9 mouse cellular contexts compared by ENCODE assay signal in genomic region chr12:103242083-103242581, GRCm38 (mm10). TPM values are rescaled to one million over a fixed set of nuclear protein-coding genes. Genes with fewer than 3 reads are reported as not detected.
DNase-seq lines count a peak whose midpoint lies in the region; ATAC-seq and TF ChIP-seq lines count a peak whose summit lies in the region.
"Had no signal": no experiment of that assay in that cellular context is flagged by ENCODE, and none has a peak within 500 bp of the region (broad histone marks: within the 10 kb centered on the region; RNA-seq: fewer than 3 reads in every experiment).

Gene Prima1 (minus strand): TSS chr12:103242150.

- peak within 1 kb of the TSS; percentile 95 for H3K4me2 ChIP-seq in forebrain, postnatal 0 days (ENCODE audit: low read depth)
- peak within 1 kb of the TSS; percentile 72 for H3K4me2 ChIP-seq in liver, postnatal 0 days (ENCODE audit: low read depth, low read length)

- peaks cover 20% of the 10 kb centered on the region for H3K4me1 ChIP-seq in E14TG2a.4 (replicated peaks; ENCODE audit: low read depth, low read length)
- H3K4me1 ChIP-seq in forebrain, postnatal 0 days (ENCODE audit: insufficient read depth) = no peaks in the 10 kb centered on the region
- no peaks in the 10 kb centered on the region for H3K4me1 ChIP-seq in liver, postnatal 0 days (ENCODE audit: insufficient read depth)
- H3K4me1 ChIP-seq: megakaryocyte, embryonic 14.5 days had no signal

- DNase-seq in cerebellum, adult 18-20 months = peak; percentile 8 to 17
- DNase-seq in forebrain, postnatal 0 days = peak; percentile 67
- peak; percentile 35 for DNase-seq in heart, postnatal 25 days (ENCODE audit: low spot score)
- peak; percentile 15 to 38 for DNase-seq in layer of hippocampus, adult 2 months (ENCODE audit: low spot score in 2 of 2)
- peak; percentile 24 for DNase-seq in liver, postnatal 0 days
- peak; percentile 58 for DNase-seq in ovary, postnatal 14 days (ENCODE audit: low spot score)

- peak within 1 kb of the TSS; percentile 59 for H3K9ac ChIP-seq in forebrain, postnatal 0 days
- no peak within 1 kb of the TSS; the same call in 1 of the 2 replicates for H3K9ac ChIP-seq in liver, postnatal 0 days (replicated peaks)

- intact Hi-C loops in heart, postnatal 25 days (cut with DNase I) = loop anchor here (2.0 to 5.0 kb wide), 2 partner anchors 60 to 97 kb away; no protein-coding TSS in a partner anchor

- 0 out of 2 replicates have a peak within 1 kb of the TSS, but pooled peaks have one; percentile 40 for H3K27ac ChIP-seq in forebrain, postnatal 0 days (ENCODE audit: low read depth, low read length)
- H3K27ac ChIP-seq in layer of hippocampus, adult 2 months = peak within 1 kb of the TSS; percentile 72
- H3K27ac ChIP-seq in liver, postnatal 0 days (ENCODE audit: low read depth) = no peak within 1 kb of the TSS

- no peak for TF ChIP-seq CTCF in E14TG2a.4 (conservative IDR thresholded peaks at IDR 0.05; ENCODE audit: low read length)
- no peak; the same call in 1 of the 2 replicates for TF ChIP-seq CTCF in forebrain, postnatal 0 days (IDR thresholded peaks at IDR 0.05; ENCODE audit: low read depth)
- TF ChIP-seq CTCF in layer of hippocampus, adult 2 months (conservative IDR thresholded peaks at IDR 0.05) = no peak
- TF ChIP-seq CTCF in liver, postnatal 0 days (IDR thresholded peaks at IDR 0.05; ENCODE audit: low read depth) = no peak

- peak; percentile 81 for ATAC-seq in forebrain, postnatal 0 days
- peak; percentile 25; the same call in 1 of the 2 replicates for ATAC-seq in liver, postnatal 0 days
- ATAC-seq in erythroid progenitor cell, adult 5-6 weeks (replicated peaks; ENCODE audit: low FRiP score, poor library complexity, severe bottlenecking) = no peak

- H3K36me3 ChIP-seq in E14TG2a.4 (ENCODE audit: insufficient read depth, low read length) = no peaks in the 10 kb centered on the region
- no peaks in the 10 kb centered on the region for H3K36me3 ChIP-seq in forebrain, postnatal 0 days (ENCODE audit: insufficient read depth)
- no peaks in the 10 kb centered on the region for H3K36me3 ChIP-seq in liver, postnatal 0 days (replicated peaks; ENCODE audit: insufficient read depth, low read length)

- TF ChIP-seq EP300 in liver, postnatal 0 days (IDR thresholded peaks at IDR 0.05; ENCODE audit: low read depth) = no peak

- WGBS in forebrain, postnatal 0 days = 2% methylated on average over 51 of the region's 54 CpGs
- under 1% methylated on average over 42 of the region's 54 CpGs for WGBS in liver, postnatal 0 days (ENCODE audit: insufficient replicate concordance)

- H3K9me3 ChIP-seq in E14TG2a.4 (ENCODE audit: low read length) = no peaks in the 10 kb centered on the region
- H3K9me3 ChIP-seq in forebrain, postnatal 0 days (ENCODE audit: low read length) = no peaks in the 10 kb centered on the region
- H3K9me3 ChIP-seq in liver, postnatal 0 days (ENCODE audit: low read length) = no peaks in the 10 kb centered on the region
- H3K9me3 ChIP-seq: megakaryocyte, embryonic 14.5 days had no signal

- peak within 1 kb of the TSS; percentile 89 for H3K4me3 ChIP-seq in E14TG2a.4 (replicated peaks; ENCODE audit: low read length)
- H3K4me3 ChIP-seq in forebrain, postnatal 0 days (ENCODE audit: low read depth, low read length) = peak within 1 kb of the TSS; percentile 70
- H3K4me3 ChIP-seq in layer of hippocampus, adult 2 months = peak within 1 kb of the TSS; percentile 60
- H3K4me3 ChIP-seq in liver, postnatal 0 days (ENCODE audit: low read depth, low read length) = peak within 1 kb of the TSS; percentile 44
- H3K4me3 ChIP-seq: megakaryocyte, embryonic 14.5 days had no signal

- H3K27me3 ChIP-seq in E14TG2a.4 (ENCODE audit: insufficient read depth, low read length) = peaks cover 85% of the 10 kb centered on the region
- peaks cover 23% of the 10 kb centered on the region for H3K27me3 ChIP-seq in forebrain, postnatal 0 days (ENCODE audit: insufficient read depth, low read length)
- peaks cover 40% of the 10 kb centered on the region for H3K27me3 ChIP-seq in liver, postnatal 0 days (ENCODE audit: insufficient read depth, low read length)

RNA-seq across cellular contexts. Expression of gene Prima1, which starts in this region (rescaled TPM):
- total RNA-seq in forebrain, postnatal 0 days (2014; rRNA removed) = 0.67 and 1.5 TPM in 2 replicates
- 0.69 and 0.72 TPM in 2 replicates for polyA plus RNA-seq in forebrain, postnatal 0 days (2015; fragmentation: Nextera tagmentation; extraction: Ambion mirVana)
- total RNA-seq in heart, postnatal 25 days (2021) = under 1 TPM; 0.31 to 0.47 TPM
- 1 to 10 TPM; 3.6 to 3.7 TPM for total RNA-seq in layer of hippocampus, adult 2 months (2021)
- polyA plus RNA-seq in liver, postnatal 0 days (2015; fragmentation: Nextera tagmentation; extraction: Ambion mirVana) = not detected in 2 replicates
- not detected in 2 replicates for total RNA-seq in erythroid progenitor cell, adult 5-6 weeks (2015; ENCODE audit: low replicate concordance)
- total RNA-seq in erythroid progenitor cell, adult 5-6 weeks (2017; ENCODE audit: low replicate concordance) = not detected in 2 replicates

Comparison
In these comparisons a context has a peak if more than half of its experiments do, and no peak if none do; other contexts are left out.
1. Peak in DNase-seq in heart, postnatal 25 days; RNA of the gene not detected or under 1 TPM.
2. Peak in DNase-seq, ATAC-seq, H3K4me3 ChIP-seq and H3K4me2 ChIP-seq in liver, postnatal 0 days; RNA of the gene not detected or under 1 TPM.
3. DNase-seq: peak in every context shown above with its lines; median percentile 67 in forebrain, postnatal 0 days; 58 in ovary, postnatal 14 days; 35 in heart, postnatal 25 days; 26 in layer of hippocampus, adult 2 months; 24 in liver, postnatal 0 days; 12 in cerebellum, adult 18-20 months.